Mouse (Mus musculus) adrenal gland, postnatal 14 days (tissue): Measurements from ENCODE around the gene Tcaf2. TPM values are rescaled to one million over a fixed set of nuclear protein-coding genes. Genes with fewer than 3 reads are reported as not detected.

Source experiments
- total RNA-seq: library from RNA; stranded (reverse); gene quantifications from 2 replicates; pipeline ENCODE4 v1.2.3, GENCODE M21; 2021

The Tcaf2 gene
- total RNA-seq, 1 experiment from 2014 or later: 9.6 TPM

Other genes with a start within 250 kb of the Tcaf2 start
- gene Tas2r143, start 245.0 kb downstream of the Tcaf2 start, total RNA-seq: 2.0 and 3.5 TPM in 2 replicates
- gene Tas2r135, start 239.8 kb downstream of the Tcaf2 start, total RNA-seq: 1.4 and 2.2 TPM in 2 replicates
- 1.0 and 1.2 TPM in 2 replicates for gene Tas2r126, start 210.7 kb downstream of the Tcaf2 start, total RNA-seq
- not detected in 2 replicates for gene Olfr458, start 180.1 kb downstream of the Tcaf2 start, total RNA-seq
- gene Olfr457, start 168.9 kb downstream of the Tcaf2 start, total RNA-seq: not detected in 2 replicates
- not detected in 2 replicates for gene Olfr456, start 158.0 kb downstream of the Tcaf2 start, total RNA-seq
- not detected in 2 replicates for gene Olfr455, start 97.7 kb downstream of the Tcaf2 start, total RNA-seq
- gene Tcaf3, start 47.6 kb downstream of the Tcaf2 start, total RNA-seq: not detected in 2 replicates
- 57.6 and 59.4 TPM in 2 replicates for gene Tcaf1, start 64.8 kb upstream of the Tcaf2 start, total RNA-seq
- not detected in 2 replicates for gene Olfr453, start 94.1 kb upstream of the Tcaf2 start, total RNA-seq
- not detected in 2 replicates for gene Olfr38, start 111.2 kb upstream of the Tcaf2 start, total RNA-seq
- gene Olfr452, start 139.8 kb upstream of the Tcaf2 start, total RNA-seq: not detected in 2 replicates
- gene Olfr450, start 166.7 kb upstream of the Tcaf2 start, total RNA-seq: not detected in 2 replicates
- gene Olfr449, start 189.1 kb upstream of the Tcaf2 start, total RNA-seq: not detected in 2 replicates
- gene Olfr448, start 245.2 kb upstream of the Tcaf2 start, total RNA-seq: not detected in 2 replicates